Mouse (Mus musculus) ES-E14 (cell line): Measurements from ENCODE around the gene Lyve1.

Source experiments
- CHD2 ChIP-seq: IDR thresholded peaks from 2 replicates; pipeline ENCODE4 v1.6.1; 2014; ENCODE audit warnings: mild to moderate bottlenecking, low read depth, low read length, inconsistent platforms
- ZC3H11A ChIP-seq: IDR thresholded peaks from 2 replicates; pipeline ENCODE4 v1.6.1; 2012; ENCODE audit warnings: low read depth, mild to moderate bottlenecking, inconsistent platforms, low read length, borderline replicate concordance
- ZNF384 ChIP-seq: IDR thresholded peaks from 2 replicates; pipeline ENCODE4 v1.6.1; 2012; ENCODE audit warnings: low read depth, low read length, inconsistent platforms

DNA sequence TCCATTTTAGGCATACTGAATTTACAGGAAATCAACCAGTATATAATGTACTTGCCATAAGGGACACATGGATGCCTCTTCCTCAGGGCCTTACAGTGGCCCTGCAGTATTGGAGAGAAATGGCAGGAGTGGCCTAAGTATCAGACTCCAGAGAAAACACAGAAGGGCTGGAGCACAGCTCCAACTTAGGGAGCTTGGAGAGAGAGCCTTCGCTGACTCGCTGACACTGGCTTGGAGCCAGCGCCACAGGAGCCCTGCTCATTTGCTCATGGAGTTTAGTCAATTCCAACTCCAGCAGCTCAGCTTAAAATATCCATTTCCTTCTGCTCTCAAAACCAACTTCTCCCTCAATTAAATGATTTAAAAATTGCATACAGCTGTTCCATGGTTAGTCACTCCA lies 41.4 kb downstream of the Lyve1 start:
- TF ChIP-seq ZNF384 (no peak), CHD2 (no peak), ZC3H11A (no peak)
